Mouse (Mus musculus) CH12.LX (cell line): ENCODE measurements at regions not wholly inside any gene's neighbourhood (a gene's known extent, or its start where the extent isn't known, plus 50 kb on each side); places are given as distances from the start of the nearest gene placed in this dataset.

Experiments
- CHD2 ChIP-seq: IDR thresholded peaks from 2 replicates; pipeline ENCODE4 v1.6.1; 2011; ENCODE audit warnings: low read length, improper control_type of control experiment
- CTCF ChIP-seq, 2 experiments: IDR thresholded peaks in 1 of 2; conservative IDR thresholded peaks in 1 of 2; 2 replicates each; pipeline ENCODE4 v1.5.1; 2011 to 2012; ENCODE audit warnings: low read depth in 2 of 2, low read length in 2 of 2, improper control_type of control experiment in 1 of 2, inconsistent platforms in 1 of 2, mild to moderate bottlenecking in 1 of 2, moderate library complexity in 1 of 2
- EP300 ChIP-seq: IDR thresholded peaks from 2 replicates; pipeline ENCODE4 v1.6.1; 2011; ENCODE audit warnings: low read length, improper control_type of control experiment
- NELFE ChIP-seq: IDR thresholded peaks from 2 replicates; pipeline ENCODE4 v1.6.1; 2011; ENCODE audit warnings: low read depth, low read length, improper control_type of control experiment
- POLR2A ChIP-seq: IDR thresholded peaks from 2 replicates; pipeline ENCODE4 v1.6.1; 2011; ENCODE audit warnings: low read depth, mild to moderate bottlenecking, improper control_type of control experiment, low read length
- RCOR1 ChIP-seq: conservative IDR thresholded peaks from 2 replicates; pipeline ENCODE4 v1.6.1; 2012; ENCODE audit warnings: low read depth, mild to moderate bottlenecking, inconsistent platforms, low read length, improper control_type of control experiment
- SIN3A ChIP-seq: IDR thresholded peaks from 2 replicates; pipeline ENCODE4 v1.6.1; 2012; ENCODE audit warnings: low read length, improper control_type of control experiment, inconsistent platforms

GRCm38 (mm10) chr8:15567742-15568141 lies 521.9 kb upstream of the BB014433 start:
- TF ChIP-seq CTCF (conservative IDR thresholded peaks at IDR 0.05 in 1 of 2, IDR thresholded peaks at IDR 0.05 in 1 of 2; ENCODE audit: low read depth in 2 of 2, low read length in 2 of 2) = no peak
- no peak for TF ChIP-seq EP300
- no peak for TF ChIP-seq CHD2
- no peak for TF ChIP-seq NELFE
- no peak for TF ChIP-seq POLR2A
- no peak for TF ChIP-seq RCOR1
- no peak for TF ChIP-seq SIN3A
